Mouse (Mus musculus): ENCODE results near the gene Man1c1. TPM values are rescaled to one million over a fixed set of nuclear protein-coding genes. Genes with fewer than 3 reads are reported as not detected.
A peak's percentile ranks its signal among the peaks of the same experiment; 100 is the strongest.

The Man1c1 gene
- polyA plus RNA-seq, 1 experiment from 2014 or later, result 103 TPM

DNA sequence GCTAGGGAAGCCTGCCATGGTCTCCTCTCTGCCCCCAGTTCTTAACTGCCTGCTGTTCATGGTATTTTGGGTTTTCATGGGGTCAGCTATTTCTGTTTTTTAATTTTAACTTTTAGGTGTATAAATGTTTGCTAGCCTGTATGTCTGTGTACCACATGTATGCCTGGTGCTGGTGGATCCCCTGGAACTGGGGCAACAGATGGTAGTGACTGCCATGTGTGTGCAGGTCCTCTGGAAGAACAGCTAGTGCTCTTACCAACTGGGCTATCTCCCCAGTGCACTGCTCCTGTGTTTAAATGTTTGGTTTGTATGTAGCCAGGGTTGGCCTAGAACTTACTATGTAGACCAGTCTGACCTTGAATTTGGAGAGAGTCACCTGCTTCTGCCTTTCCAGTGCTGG lies 184.8 kb downstream of the Man1c1 start:
- Histone ChIP-seq H3K27ac (no peak overlapping the region), H3K36me3 (ENCODE audit: inconsistent target) (no peaks in the 10 kb centered on the region), H3K4me3 (ENCODE audit: inconsistent target) (no peak overlapping the region), H3K79me2 (ENCODE audit: inconsistent target) (peaks cover 73% of the 10 kb centered on the region)

GRCm38 (mm10) chr4:134518541-134518940 lies 185.5 kb downstream of the Man1c1 start:
- WGBS (ENCODE audit: missing documents), result 97% methylated on average over 4 of the region's 4 CpGs
- Histone ChIP-seq H3K36me3 (ENCODE audit: inconsistent target) (no peaks in the 10 kb centered on the region), H3K4me3 (ENCODE audit: inconsistent target) (no peak overlapping the region), H3K27ac (no peak overlapping the region), H3K79me2 (ENCODE audit: inconsistent target) (peaks cover 81% of the 10 kb centered on the region)

GRCm38 (mm10) chr4:134517719-134518118 lies 186.4 kb downstream of the Man1c1 start:
- Histone ChIP-seq H3K27ac (peak overlapping the region; percentile 42), H3K79me2 (ENCODE audit: inconsistent target) (peaks cover 87% of the 10 kb centered on the region), H3K4me3 (ENCODE audit: inconsistent target) (no peak overlapping the region), H3K36me3 (ENCODE audit: inconsistent target) (no peaks in the 10 kb centered on the region)
- 93% methylated on average over 10 of the region's 10 CpGs for WGBS (ENCODE audit: missing documents)

GRCm38 (mm10) chr4:134516981-134517380 lies 187.1 kb downstream of the Man1c1 start:
- Histone ChIP-seq H3K4me3 (ENCODE audit: inconsistent target) (no peak overlapping the region), H3K27ac (peak overlapping the region; percentile 42), H3K79me2 (ENCODE audit: inconsistent target) (peaks cover 94% of the 10 kb centered on the region), H3K36me3 (ENCODE audit: inconsistent target) (no peaks in the 10 kb centered on the region)
- 82% methylated on average over 8 of the region's 8 CpGs for WGBS (ENCODE audit: missing documents)

GRCm38 (mm10) chr4:134515614-134516013 lies 188.5 kb downstream of the Man1c1 start:
- Histone ChIP-seq H3K4me3 (ENCODE audit: inconsistent target) (no peak overlapping the region), H3K79me2 (ENCODE audit: inconsistent target) (peaks cover 92% of the 10 kb centered on the region), H3K27ac (no peak overlapping the region), H3K36me3 (ENCODE audit: inconsistent target) (no peaks in the 10 kb centered on the region)
- WGBS (ENCODE audit: missing documents), result 75% methylated on average over 7 of the region's 7 CpGs

DNA sequence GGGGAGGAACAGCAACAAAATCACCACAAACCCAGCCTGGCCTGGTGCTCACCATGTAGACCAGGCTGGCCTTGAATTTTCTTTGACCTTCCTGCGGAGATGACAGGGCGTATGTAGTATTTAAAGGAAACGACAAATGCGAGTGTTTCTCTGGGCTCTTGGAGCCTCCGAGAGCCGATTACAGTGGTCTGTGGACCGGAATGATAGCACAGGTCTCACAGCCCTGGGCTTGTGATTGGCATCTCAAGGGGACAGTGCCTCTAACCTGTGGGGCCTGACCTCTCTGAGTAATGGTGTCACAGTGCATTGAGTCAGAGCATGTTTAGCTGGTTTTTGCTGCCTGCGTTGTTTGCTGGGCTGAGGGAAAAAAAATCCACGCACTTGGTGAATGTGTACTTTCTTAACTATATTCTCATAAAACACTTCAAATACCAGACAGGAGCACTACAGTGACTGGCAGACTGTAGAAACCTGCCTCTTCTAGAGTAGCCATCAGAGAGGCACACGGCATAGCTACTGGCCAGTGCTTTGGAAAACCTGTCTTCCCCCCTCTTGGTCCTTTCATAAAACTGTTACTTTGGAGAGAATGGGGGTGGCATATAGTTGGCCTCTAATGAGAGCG lies 189.7 kb downstream of the Man1c1 start:
- Histone ChIP-seq H3K27ac (no peak overlapping the region), H3K36me3 (ENCODE audit: inconsistent target) (no peaks in the 10 kb centered on the region), H3K79me2 (ENCODE audit: inconsistent target) (peaks cover 80% of the 10 kb centered on the region), H3K4me3 (ENCODE audit: inconsistent target) (no peak overlapping the region)
- WGBS (ENCODE audit: missing documents), result 95% methylated on average over 11 of the region's 11 CpGs

DNA sequence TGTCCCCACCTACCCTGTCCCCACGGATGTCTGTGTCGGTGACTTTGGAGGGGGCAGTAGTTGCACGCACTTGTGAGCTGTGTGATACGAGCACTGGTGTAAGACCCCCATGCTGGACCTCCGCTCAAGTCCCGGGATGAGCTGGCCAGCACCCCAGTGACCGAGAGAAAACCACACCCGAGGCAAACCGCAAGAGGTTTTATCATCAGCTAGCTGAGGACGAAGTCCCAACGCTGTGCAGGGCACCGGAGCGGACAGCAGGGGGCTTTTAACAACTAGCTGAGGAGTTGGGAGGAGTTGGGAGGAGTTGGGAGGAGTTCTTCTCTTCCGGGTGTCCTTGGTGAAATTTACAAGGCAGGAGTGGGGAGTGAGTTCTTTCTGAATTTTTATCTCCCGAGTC lies 191.3 kb downstream of the Man1c1 start:
- 3% methylated on average over 12 of the region's 15 CpGs for WGBS (ENCODE audit: missing documents)
- peaks cover 63% of the 10 kb centered on the region for H3K79me2 ChIP-seq (ENCODE audit: inconsistent target)
- H3K27ac ChIP-seq, result peak overlapping the region; percentile 35
- H3K36me3 ChIP-seq (ENCODE audit: inconsistent target), result peaks cover 5% of the 10 kb centered on the region
- peak overlapping the region; percentile 55 for H3K4me3 ChIP-seq (ENCODE audit: inconsistent target)

GRCm38 (mm10) chr4:134511730-134512129 lies 192.4 kb downstream of the Man1c1 start:
- WGBS (ENCODE audit: missing documents), result 34% methylated on average over 6 of the region's 6 CpGs
- H3K36me3 ChIP-seq (ENCODE audit: inconsistent target), result peaks cover 13% of the 10 kb centered on the region
- peaks cover 63% of the 10 kb centered on the region for H3K79me2 ChIP-seq (ENCODE audit: inconsistent target)
- peak overlapping the region; percentile 48 for H3K27ac ChIP-seq
- H3K4me3 ChIP-seq (ENCODE audit: inconsistent target), result peak overlapping the region; percentile 55

Other genes starting within 250 kb of the Man1c1 start
- gene Stmn1, start 236.0 kb downstream of the Man1c1 start, polyA plus RNA-seq (2018), result 41.9 to 100 TPM (median 93.4 TPM) in 3 replicates
- gene Paqr7, start 207.6 kb downstream of the Man1c1 start, polyA plus RNA-seq (2018), result 19.1 to 34.9 TPM (median 31.0 TPM) in 3 replicates
- gene Aunip, start 193.3 kb downstream of the Man1c1 start, polyA plus RNA-seq (2018), result 0.18 to 6.2 TPM (median 1.8 TPM) in 3 replicates
- 45.6 to 78.8 TPM (median 65.1 TPM) in 3 replicates for gene Mtfr1l, start 168.9 kb downstream of the Man1c1 start, polyA plus RNA-seq (2018)
- 33.9 to 45.7 TPM (median 42.5 TPM) in 3 replicates for gene Selenon, start 152.1 kb downstream of the Man1c1 start, polyA plus RNA-seq (2018)
- 34.2 to 76.5 TPM (median 43.1 TPM) in 3 replicates for gene Ldlrap1, start 63.7 kb upstream of the Man1c1 start, polyA plus RNA-seq (2018)
- 14.4 to 24.0 TPM (median 21.7 TPM) in 3 replicates for gene Maco1, start 149.1 kb upstream of the Man1c1 start, polyA plus RNA-seq (2018)
- not detected in 3 replicates for gene Rhd, start 160.2 kb upstream of the Man1c1 start, polyA plus RNA-seq (2018)
- 279 to 472 TPM (median 312 TPM) in 3 replicates for gene Tmem50a, start 210.7 kb upstream of the Man1c1 start, polyA plus RNA-seq (2018)
- gene Rsrp1, start 219.3 kb upstream of the Man1c1 start, polyA plus RNA-seq (2018), result 194 to 679 TPM (median 250 TPM) in 3 replicates
- gene Syf2, start 226.6 kb upstream of the Man1c1 start, polyA plus RNA-seq (2018), result 65.7 to 116 TPM (median 81.0 TPM) in 3 replicates